Mouse (Mus musculus) B cell, adult 67 days (primary cell): Measurements from ENCODE around the gene Hist2h2aa2. TPM values are rescaled to one million over a fixed set of nuclear protein-coding genes. Genes with fewer than 3 reads are reported as not detected.

Experiments
- total RNA-seq, 2 experiments: library from RNA; stranded (reverse); gene quantifications; 4 replicates each; pipeline ENCODE4 v1.2.4; 2023

The Hist2h2aa2 gene
- total RNA-seq, result 100 to 1,000 TPM; 794 to 801 TPM

DNA sequence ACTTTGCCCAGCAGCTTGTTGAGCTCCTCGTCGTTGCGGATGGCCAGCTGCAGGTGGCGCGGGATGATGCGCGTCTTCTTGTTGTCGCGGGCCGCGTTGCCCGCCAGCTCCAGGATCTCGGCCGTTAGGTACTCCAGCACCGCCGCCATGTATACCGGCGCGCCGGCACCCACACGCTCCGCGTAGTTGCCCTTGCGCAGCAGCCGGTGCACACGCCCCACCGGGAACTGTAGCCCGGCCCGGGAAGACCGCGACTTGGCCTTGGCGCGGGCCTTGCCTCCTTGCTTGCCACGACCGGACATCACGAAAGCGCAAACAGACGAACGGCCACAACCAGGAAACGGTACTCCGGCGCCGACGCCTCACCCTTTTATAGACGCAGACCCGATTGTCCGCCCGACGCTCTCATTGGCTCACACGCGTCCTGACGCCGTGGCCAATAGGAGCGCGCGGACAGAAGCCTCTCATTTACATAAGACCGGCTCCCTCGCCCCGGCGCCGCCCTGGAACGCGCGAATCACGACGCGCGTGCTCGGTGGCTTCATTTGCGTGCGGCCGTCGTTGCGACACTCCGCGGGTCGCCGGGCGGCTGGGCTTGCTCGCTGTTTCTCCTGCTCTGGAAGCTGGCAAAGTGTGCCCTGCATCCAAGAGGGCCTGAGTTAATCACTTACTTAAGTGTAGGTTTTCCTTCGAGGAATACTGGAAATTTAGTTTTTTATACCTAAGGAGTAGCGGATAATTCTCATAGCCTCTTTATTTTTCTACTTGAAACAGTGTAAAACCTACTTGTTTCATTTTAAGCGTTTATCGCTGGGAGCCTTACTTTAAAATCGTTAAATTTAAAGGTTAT, at the start of gene Hist2h2aa2:
TSS of gene Hist2h2aa2 (minus strand) at position 328 of the 850 bp plus-strand sequence.

DNA sequence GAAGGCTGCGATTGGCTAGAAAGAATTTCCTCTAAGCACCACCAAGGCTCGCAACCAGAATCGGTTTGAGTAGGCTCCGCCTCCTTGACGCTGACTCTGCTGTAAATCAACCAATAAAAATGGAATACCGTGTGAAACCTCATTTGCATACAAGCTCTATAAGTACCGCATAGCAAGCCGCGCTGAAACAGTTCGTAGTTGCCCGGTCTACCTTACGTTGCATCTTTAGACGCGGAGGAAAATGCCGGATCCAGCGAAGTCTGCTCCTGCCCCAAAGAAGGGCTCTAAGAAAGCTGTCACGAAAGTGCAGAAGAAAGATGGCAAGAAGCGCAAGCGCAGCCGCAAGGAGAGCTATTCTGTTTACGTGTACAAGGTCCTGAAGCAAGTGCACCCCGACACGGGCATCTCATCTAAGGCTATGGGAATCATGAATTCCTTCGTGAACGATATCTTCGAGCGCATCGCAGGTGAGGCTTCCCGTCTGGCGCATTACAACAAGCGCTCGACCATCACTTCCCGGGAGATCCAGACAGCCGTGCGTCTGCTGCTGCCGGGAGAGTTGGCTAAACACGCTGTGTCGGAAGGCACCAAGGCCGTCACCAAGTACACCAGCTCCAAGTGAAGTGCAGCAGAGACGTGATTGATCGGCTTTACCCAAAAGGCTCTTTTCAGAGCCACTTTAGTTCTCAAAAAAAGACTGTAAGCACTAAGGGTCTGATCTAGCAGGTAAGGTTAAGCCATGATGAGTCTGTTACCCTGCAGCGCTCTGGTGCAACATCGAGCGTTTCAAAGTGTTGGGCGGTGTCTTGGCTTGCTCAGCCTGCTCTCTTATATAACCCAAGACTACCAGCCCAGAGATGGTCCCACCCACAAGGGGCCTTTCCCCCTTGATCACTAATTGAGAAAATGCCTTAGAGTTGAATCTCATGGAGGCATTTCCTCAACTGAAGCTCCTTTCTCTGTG, 29.7 kb upstream of the Hist2h2aa2 start, which contains the start of gene Hist2h2bb:
TSS of gene Hist2h2bb (plus strand) at position 242 of the 964 bp plus-strand sequence.

DNA sequence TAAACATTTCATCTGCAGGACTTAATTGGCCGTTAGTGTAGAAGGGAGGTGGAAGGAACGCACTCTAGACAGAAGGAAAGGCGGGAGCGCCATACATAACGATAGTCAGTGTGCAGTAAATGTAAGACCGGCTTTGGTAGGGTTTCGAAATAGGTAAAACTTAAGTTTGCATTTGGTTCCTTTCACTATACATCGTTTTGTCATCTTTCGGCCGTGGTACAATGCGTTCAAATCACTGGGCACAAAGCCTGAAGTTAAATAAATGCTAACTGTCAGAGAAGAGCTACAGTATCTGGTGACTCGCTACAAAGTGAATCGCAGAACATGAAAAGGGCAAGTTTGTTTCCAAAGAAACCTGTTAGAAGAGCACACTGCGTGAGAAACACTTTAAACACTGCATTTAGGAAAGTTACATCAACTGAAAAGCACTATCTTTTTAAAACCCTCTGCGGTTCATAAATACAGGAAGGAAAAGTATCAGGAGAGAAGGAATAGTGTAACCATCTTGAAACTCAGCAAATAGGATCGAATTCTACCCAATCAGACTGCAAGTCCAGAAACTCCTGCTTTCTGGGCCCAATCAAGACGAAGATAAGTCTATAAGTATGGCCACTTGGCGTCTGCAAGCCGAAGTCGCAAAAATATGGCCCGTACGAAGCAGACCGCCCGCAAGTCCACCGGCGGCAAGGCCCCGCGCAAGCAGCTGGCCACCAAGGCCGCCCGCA, 28.1 kb upstream of the Hist2h2aa2 start, which contains the start of gene Hist2h3b:
TSS of gene Hist2h3b (plus strand) at position 604 of the 725 bp plus-strand sequence.

DNA sequence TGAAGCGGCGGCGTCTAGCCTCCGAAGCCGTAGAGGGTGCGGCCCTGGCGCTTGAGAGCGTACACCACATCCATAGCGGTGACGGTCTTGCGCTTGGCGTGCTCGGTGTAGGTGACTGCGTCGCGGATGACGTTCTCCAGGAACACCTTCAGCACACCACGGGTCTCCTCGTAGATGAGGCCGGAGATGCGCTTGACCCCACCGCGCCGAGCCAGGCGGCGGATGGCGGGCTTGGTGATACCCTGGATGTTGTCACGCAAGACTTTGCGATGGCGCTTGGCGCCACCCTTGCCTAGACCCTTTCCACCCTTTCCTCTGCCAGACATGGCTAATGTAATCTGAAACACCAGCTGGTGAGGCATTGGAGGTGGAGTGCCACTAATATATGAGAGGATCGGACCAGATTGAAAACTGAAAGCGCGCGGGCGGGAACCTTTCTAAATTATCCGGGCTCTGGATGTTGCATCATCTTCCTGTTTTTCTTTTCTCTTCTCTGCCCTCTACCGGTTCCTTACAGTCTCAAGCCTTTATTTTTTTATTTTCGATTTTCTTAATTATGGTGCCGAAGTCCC, 23.0 kb upstream of the Hist2h2aa2 start, which contains the start of gene Hist2h4:
TSS of gene Hist2h4 (minus strand) at position 333 of the 572 bp plus-strand sequence.

DNA sequence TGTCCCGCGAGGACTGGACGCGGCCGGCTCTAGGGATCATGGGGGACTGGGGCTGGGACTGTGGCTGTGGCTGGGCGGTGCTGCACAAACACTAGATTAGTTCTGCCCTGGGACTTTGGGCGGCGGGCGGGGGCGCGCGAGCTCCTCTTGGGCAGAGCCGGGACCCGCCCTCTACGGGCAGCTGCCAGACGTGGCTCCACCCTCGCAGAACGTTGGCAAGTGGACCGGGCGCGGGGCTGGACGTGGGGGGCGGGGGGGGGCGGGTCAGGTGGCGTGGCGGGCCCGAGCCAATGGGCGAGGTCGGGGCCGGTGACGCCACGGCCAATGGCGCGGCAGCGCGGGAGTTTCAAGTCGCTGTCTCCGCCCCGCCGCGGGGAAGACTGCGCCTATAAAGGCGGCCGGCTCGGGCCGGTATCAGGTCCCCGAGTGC, 6.4 kb upstream of the Hist2h2aa2 start, which contains the start of gene Hist2h3c1:
TSS of gene Hist2h3c1 (plus strand) at position 259 of the 430 bp plus-strand sequence.

DNA sequence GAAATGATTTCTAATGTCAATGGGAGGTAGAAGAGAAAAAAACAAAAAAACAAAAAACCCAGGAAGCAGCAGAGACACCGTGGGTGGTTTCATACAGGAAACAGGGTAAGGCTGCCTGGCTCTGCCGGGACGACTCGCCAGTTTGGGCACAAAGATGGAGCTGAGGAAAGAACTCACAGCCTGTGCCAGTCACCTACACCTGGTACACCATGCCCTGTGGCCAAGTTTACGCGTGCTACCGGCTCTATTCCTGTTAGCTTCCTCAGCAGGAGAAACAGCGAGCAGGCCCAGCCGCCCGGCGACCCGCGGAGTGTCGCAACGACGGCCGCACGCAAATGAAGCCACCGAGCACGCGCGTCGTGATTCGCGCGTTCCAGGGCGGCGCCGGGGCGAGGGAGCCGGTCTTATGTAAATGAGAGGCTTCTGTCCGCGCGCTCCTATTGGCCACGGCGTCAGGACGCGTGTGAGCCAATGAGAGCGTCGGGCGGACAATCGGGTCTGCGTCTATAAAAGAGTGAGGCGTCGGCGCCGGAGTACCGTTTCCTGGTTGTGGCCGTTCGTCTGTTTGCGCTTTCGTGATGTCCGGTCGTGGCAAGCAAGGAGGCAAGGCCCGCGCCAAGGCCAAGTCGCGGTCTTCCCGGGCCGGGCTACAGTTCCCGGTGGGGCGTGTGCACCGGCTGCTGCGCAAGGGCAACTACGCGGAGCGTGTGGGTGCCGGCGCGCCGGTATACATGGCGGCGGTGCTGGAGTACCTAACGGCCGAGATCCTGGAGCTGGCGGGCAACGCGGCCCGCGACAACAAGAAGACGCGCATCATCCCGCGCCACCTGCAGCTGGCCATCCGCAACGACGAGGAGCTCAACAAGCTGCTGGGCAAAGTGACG, 5.2 kb upstream of the Hist2h2aa2 start, which contains the start of gene Hist2h2aa1:
TSS of gene Hist2h2aa1 (plus strand) at position 495 of the 884 bp plus-strand sequence.

DNA sequence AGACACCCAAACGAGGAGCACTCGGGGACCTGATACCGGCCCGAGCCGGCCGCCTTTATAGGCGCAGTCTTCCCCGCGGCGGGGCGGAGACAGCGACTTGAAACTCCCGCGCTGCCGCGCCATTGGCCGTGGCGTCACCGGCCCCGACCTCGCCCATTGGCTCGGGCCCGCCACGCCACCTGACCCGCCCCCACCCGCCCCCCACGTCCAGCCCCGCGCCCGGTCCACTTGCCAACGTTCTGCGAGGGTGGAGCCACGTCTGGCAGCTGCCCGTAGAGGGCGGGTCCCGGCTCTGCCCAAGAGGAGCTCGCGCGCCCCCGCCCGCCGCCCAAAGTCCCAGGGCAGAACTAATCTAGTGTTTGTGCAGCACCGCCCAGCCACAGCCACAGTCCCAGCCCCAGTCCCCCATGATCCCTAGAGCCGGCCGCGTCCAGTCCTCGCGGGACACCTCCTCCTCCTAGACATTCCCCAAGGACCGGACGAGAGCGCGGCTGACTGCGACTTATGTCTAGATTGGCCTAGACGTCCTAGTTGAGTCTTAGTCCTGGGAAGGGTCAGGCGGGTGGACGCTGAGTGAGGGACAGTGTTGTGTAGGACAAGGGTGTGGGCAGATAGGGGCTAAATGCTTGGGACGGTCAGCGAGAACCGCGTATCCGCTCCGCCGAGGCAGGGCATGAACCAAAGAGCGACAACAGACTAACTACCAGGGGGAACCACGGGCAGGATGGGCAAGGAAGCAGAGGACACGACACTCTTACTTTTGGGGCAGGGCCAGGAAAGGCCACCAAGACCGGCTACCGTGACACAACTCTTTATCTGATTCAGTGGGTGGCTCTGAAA, 902 bp downstream of the Hist2h2aa2 start, which contains the start of gene Hist2h3c2:
TSS of gene Hist2h3c2 (minus strand) at position 174 of the 840 bp plus-strand sequence.

DNA sequence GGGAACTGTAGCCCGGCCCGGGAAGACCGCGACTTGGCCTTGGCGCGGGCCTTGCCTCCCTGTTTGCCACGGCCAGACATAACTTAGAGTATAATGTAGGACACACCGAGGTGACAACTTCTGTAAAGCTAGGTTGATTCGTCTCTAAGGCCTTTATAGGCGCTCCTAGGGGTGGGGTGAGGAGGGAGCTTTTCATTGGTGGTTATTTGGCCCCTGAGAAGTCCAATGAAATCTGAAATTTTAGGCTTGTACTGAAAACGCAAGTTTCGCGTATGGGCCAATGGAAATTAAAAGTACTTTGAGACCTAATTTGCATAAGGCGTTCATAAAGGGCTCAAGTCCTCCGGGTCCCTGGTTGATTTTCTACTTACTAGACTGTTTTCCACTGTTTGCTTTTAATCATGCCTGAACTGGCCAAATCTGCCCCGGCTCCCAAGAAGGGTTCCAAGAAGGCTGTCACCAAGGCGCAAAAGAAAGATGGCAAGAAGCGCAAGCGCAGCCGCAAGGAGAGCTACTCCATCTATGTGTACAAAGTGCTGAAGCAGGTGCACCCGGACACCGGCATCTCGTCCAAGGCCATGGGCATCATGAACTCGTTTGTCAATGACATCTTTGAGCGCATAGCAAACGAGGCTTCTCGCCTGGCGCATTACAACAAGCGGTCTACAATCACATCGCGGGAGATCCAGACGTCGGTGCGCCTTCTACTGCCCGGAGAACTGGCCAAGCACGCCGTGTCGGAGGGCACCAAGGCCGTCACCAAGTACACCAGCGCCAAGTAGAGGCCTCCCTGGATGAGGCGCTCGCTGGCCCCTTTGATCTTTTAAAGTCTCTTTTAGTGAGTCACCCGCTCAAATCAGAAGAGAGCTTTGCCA, 19.1 kb downstream of the Hist2h2aa2 start, which contains the start of the genes Hist2h2ac and Hist2h2be:
TSS of gene Hist2h2ac (minus strand) at position 116 of the 875 bp plus-strand sequence.
TSS of gene Hist2h2be (plus strand) at position 355 of the 875 bp plus-strand sequence.

DNA sequence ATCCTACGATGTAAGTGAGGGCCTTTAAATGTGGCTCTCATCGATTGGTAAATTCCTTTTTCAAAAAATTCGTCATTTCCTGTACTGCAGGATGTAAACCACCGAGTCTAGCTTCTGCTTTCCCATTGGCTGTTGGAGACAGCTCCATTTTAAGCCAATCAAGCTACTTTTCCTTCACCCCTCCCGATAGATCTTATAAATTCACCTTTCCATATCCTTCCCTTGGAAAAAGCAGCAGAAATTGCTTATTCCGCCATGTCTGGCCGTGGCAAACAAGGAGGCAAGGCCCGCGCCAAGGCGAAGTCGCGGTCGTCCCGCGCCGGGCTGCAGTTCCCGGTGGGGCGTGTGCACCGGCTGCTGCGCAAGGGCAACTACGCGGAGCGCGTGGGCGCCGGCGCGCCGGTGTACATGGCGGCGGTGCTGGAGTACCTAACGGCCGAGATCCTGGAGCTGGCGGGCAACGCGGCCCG, 20.4 kb downstream of the Hist2h2aa2 start, which contains the start of the genes Bola1 and Hist2h2ab:
TSS of gene Bola1 (minus strand) at position 49 of the 470 bp plus-strand sequence.
TSS of gene Hist2h2ab (plus strand) at position 205 of the 470 bp plus-strand sequence.

Other genes starting within 250 kb of the Hist2h2aa2 start
- gene Plekho1, start 244.3 kb downstream of the Hist2h2aa2 start, total RNA-seq, result 100 to 1,000 TPM; 232 to 254 TPM
- gene Vps45, start 181.8 kb downstream of the Hist2h2aa2 start, total RNA-seq, result 10 to 100 TPM; 22.5 to 26.8 TPM
- 10 to 100 TPM; 61.6 to 63.2 TPM for gene Otud7b, start 135.7 kb downstream of the Hist2h2aa2 start, total RNA-seq
- 1 to 10 TPM; 3.2 to 3.5 TPM for gene Mtmr11, start 78.3 kb downstream of the Hist2h2aa2 start, total RNA-seq
- gene Sf3b4, start 67.9 kb downstream of the Hist2h2aa2 start, total RNA-seq, result 10 to 100 TPM; 86.0 to 89.2 TPM
- 1 to 10 TPM; 1.9 to 2.8 TPM for gene Sv2a, start 59.1 kb downstream of the Hist2h2aa2 start, total RNA-seq
- 10 to 100 TPM in 1 of 2 experiments, 1 to 10 TPM in 1; 8.9 to 12.7 TPM for gene Bola1, start 20.6 kb downstream of the Hist2h2aa2 start, total RNA-seq
- gene Hist2h2ab, start 20.4 kb downstream of the Hist2h2aa2 start, total RNA-seq, result 1 to 10 TPM; 3.6 to 6.4 TPM
- gene Hist2h2ac, start 19.4 kb downstream of the Hist2h2aa2 start, total RNA-seq, result 100 to 1,000 TPM; 121 to 127 TPM
- gene Hist2h2be, start 19.2 kb downstream of the Hist2h2aa2 start, total RNA-seq, result 1 to 10 TPM; 5.3 to 5.9 TPM
- gene Hist2h3c2, start 1.1 kb downstream of the Hist2h2aa2 start, total RNA-seq, result 1 to 10 TPM; 1.5 to 2.7 TPM
- 10 to 100 TPM in 1 of 2 experiments, not detected in 1; 26.8 TPM for gene Hist2h2aa1, start 5.2 kb upstream of the Hist2h2aa2 start, total RNA-seq
- gene Hist2h3c1, start 6.4 kb upstream of the Hist2h2aa2 start, total RNA-seq, result not detected
- gene Hist2h4, start 23.0 kb upstream of the Hist2h2aa2 start, total RNA-seq, result 10 to 100 TPM; 57.1 to 68.9 TPM
- gene Hist2h3b, start 28.4 kb upstream of the Hist2h2aa2 start, total RNA-seq, result 100 to 1,000 TPM; 160 to 180 TPM
- gene Hist2h2bb, start 29.5 kb upstream of the Hist2h2aa2 start, total RNA-seq, result 100 to 1,000 TPM; 237 to 261 TPM
- gene Fcgr1, start 53.7 kb upstream of the Hist2h2aa2 start, total RNA-seq, result under 1 TPM in 1 of 2 experiments, not detected in 1; 0.61 TPM
- gene BC107364, start 212.0 kb upstream of the Hist2h2aa2 start, total RNA-seq, result not detected